Mouse (Mus musculus): Measurements from ENCODE around the gene Wwox.

The Wwox gene

DNA sequence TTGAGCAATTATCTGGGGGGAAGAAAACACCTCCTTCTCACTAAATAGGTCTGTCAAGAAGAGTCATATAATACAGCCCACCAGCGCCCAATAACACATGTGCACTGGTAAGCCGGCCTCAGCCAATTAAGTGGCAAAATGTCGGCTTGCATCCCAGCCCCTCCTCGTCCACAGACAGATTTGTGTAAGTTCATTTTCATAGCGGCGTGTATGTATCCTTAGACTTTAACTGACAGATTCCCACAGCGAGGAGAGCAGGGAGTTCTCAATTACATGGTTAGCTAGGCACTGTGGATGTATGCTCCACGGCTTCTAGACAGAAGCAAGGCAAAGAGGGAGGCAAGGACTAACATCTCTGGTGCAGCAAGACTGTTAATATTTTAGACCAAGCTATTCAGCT lies 702.2 kb downstream of the Wwox start:
- DNase-seq: no peak

GRCm38 (mm10) chr8:115143530-115144320 lies 704.3 kb downstream of the Wwox start:
- no peak for DNase-seq

- no peak for DNase-seq
These were observed 707.6 kb downstream of the Wwox start for GRCm38 (mm10) chr8:115147006-115147405.

- DNase-seq: no peak
These were observed 711.1 kb downstream of the Wwox start for GRCm38 (mm10) chr8:115150446-115151109.

DNA sequence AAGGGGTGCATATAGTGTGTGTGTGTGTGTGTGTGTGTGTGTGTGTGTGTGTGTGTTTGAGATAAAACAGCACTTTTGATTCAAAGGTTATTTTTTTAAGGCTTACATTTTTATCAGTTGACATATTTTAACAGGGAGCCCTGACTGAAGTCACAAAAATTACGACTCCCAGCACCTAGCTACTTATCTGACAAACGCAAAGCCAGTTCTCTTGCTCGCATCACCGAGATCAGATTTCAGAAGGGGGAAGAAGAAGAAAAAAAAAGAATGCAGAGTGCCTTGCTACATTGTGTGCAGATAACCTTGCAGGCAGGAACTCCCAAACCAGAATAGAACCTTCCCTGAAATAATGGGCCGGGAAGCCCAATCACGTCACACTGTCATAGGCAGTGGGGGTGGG lies 712.0 kb downstream of the Wwox start:
- DNase-seq: no peak

DNA sequence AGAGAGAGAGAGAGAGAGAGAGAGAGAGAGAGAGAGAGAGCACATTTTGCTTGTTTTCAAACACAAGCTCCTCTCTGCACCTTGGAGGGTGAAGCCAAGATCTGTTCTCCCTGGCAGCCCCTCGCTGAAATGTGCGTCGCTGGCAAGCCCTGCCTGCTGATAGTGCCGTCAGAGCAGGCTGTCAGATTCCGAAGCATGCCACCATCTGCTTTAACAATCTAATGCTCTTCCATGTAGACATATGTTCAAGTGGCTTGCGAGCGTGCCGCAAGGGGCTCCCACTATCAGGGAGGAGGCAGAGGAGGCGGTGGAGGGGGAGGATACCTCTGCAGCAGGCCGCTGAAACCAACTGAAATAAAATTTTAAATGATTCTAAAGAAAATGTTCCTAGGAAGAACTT lies 714.6 kb downstream of the Wwox start:
- no peak for DNase-seq

DNA sequence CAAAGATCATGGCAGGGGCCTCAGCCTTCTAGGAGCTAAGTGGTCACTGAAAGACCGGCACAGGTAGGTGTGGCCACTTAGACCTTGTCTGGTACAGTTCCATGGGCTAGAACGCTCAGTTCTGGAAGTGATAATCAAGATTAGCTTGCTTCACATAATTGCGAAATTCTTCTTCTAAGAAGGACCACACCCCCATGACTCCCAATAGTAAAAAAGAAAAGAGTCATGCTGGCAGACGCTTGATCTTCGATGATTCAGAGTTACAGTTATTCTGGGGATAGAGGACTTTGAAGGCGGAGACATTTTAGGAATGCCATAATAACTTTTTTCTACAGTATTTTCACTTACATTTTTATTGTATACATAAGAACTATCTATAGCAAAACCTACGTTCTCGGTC lies 716.7 kb downstream of the Wwox start:
- DNase-seq: no peak

GRCm38 (mm10) chr8:115157977-115158720 lies 718.7 kb downstream of the Wwox start:
- no peak for DNase-seq

- no peak for DNase-seq
These were observed 719.3 kb downstream of the Wwox start for GRCm38 (mm10) chr8:115158721-115159111.

GRCm38 (mm10) chr8:115159208-115159607 lies 719.8 kb downstream of the Wwox start:
- DNase-seq: peak in 1 of 2 experiments; percentile 10

GRCm38 (mm10) chr8:115159711-115160374 lies 720.4 kb downstream of the Wwox start:
- peak in 1 of 2 experiments; percentile 4 for DNase-seq

DNA sequence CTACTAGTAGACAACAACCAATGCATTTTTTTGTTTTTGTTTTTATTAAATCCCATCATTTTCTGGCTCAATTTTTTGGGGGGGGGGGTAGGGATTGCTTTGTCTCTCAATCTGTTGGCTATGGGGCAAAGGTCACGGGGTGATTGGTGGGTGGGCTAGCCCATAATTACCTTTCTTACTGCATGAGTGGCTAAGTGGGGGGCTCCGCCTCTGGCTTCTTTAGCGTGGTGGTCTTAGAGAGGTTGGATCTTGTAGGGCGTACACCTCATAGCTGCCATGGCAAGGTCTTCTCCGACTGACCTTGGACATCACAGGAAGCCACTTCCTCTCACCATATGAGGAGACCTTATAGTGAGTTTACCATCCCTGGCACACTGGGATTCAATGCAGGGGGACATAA lies 721.0 kb downstream of the Wwox start:
- no peak for DNase-seq

DNA sequence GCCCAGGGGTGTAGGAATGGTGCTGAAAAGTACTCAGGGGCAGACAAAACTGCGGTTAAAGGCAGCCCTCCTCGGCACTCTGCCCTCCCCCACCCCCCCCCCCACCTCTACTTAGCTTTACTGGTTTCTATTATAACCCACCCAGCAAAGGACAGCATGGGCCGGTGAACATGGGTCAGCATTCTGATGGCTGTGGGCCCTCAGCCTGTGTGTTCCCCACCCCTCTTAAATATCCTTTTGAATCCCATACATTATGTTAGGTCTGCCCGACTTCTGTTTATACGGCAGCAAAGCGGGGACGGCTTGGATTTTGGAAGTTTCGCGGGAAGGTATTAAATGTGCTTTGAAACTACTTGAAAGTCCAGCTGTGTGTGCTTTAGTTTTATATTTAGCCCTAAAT lies 722.1 kb downstream of the Wwox start:
- no peak for DNase-seq

DNA sequence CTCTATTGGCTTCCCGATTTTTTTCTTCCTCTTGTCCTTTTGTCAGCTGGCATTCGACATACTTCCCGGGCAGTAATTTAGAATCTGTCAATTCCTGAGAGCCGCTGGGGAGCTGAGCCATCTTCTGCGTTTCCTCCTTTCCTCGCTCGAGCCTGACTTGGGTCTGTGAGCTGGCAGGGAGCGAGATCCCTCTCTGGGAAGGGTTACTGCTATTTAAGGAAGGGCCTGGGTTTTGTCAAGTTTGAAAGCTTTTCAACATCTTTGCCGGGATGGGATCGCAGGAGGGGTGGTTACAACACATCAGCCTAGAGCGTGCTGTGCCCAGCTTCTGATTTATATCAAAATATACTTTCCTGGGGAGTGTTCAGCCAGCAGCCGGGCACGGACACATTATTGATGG lies 725.4 kb downstream of the Wwox start:
- no peak for DNase-seq

DNA sequence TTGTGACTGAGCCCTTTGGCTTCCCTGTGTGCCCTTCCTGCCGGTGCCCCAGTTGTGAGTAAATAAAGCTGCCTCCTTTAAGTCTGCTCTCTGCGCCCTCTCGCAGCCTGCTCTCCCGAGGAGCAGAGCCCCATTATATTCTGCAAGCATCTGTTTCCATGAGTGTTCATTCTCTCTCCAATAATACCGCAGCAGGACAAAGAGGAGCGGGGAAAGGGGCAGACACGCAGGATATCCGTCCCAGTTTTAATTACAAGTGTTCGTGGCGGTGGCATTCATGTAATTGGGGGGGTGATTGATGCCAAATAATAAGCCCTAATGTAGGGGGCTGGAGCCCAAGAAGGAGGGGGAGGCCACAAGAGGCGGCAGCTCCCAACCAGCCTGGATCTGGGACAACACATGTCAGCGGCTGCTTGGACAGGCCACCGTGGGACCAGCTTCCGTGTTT lies 734.2 kb downstream of the Wwox start:
- no peak for DNase-seq

GRCm38 (mm10) chr8:115185431-115185964 lies 746.0 kb downstream of the Wwox start:
- no peak for DNase-seq

- DNase-seq: no peak
These were observed 746.8 kb downstream of the Wwox start for GRCm38 (mm10) chr8:115186121-115186811.

DNA sequence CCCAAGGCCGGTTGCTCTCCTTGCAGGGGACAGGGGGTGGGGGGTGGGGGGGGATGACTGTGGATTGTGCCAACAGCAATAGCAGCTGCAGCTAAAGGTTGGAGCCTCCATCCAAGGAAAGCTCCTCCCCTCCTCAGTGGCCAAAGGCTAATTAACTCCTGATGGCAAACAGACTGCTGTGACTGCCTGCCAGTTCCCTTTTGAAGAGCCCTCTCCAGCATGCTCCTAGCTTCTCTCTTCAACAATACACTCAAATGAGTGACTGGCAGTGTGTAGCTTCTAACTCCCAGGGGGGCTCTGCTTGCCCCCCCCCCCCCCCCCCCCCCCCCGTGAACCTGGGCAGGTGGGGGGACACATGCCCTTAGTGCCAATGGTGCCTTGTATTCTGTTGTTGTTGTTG lies 747.4 kb downstream of the Wwox start:
- no peak for DNase-seq

DNA sequence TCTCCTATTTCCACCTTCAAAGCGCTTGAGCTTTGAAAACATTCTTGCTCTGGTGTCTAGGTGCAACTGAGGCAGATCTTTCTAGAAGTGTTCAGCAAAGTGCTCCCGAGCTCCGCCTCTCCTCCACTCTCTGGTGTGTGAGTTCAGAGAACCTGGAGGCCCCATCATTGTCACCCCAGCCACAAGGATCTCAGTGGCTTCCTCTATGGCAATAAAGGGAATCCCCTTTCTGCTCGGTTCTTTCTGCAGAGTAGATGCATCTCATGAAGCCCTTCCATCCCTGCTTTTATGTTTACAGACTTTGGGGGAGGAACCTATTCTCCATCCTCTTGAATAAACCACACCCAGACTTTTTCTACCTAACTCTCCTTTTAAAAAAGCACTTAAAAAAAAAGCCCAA lies 749.0 kb downstream of the Wwox start:
- no peak for DNase-seq

GRCm38 (mm10) chr8:115189836-115190235 lies 750.4 kb downstream of the Wwox start:
- peak; percentile 21 to 30 for DNase-seq

DNA sequence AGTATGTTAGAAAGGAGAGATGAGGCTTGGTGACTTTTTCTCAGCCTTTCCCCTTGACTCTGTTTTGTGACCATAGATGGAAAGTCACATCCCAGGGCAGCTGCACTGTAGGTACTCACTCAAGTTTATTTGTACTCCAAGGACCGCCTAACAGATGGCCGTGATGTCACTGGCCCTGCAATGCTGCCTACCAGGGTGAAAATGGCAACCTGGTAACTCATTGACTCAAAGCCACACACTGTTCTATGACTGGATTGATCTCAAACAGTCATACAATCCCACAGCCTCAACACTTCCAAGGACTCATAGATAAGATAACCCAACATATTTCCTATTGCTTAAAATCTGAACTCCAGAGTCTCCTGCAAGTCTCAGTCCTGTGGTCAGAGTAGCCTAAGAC lies 754.3 kb downstream of the Wwox start:
- no peak for DNase-seq

- DNase-seq: no peak
These were observed 755.9 kb downstream of the Wwox start for GRCm38 (mm10) chr8:115195334-115195733.

All from spleen, adult 18-20 months (tissue).